Mouse (Mus musculus) testis, postnatal 14 days (tissue): ENCODE measurements around the gene Pon2.
A peak's percentile ranks its signal among the peaks of the same experiment; 100 is the strongest.
"Not testable (repeated sequence)": the region's sequence is repeated elsewhere in the genome, so short reads cannot be mapped to it uniquely, and the experiment has no call there.

ENCODE experiments used
- DNase-seq: peaks from one replicate; pipeline ENCODE4 v3.0.0; 2021; ENCODE audit warnings: low spot score

Gene Pon2

DNA sequence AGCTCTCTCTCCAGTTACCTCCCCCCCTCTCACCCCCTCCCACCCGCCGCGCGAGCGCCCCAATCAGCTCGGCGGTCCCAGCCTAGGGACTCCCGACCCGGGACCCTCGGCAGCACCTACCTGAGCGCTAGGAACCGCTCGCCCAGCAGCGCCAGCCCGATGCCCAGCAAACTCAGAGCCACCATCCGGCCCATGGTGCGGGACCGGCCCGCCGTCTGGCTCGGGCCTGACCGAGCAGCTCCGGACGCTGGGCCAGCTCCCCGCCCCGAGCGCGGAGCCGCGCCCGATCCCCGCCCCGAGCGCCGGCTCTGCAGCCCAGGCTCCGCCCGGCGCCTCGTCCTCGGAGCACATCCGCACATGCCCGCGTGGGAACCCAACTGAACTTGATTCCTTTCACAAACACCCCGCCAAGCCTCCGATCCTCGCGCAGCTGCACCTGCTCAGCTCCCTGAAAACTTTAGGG, at the start of gene Pon2:
Pon2 (minus strand) TSS at position 364 of the 463 bp plus-strand sequence.
- DNase-seq: peak; percentile 65

- DNase-seq: no peak
These were observed 46.0 kb upstream of the Pon2 start for GRCm38 (mm10) chr6:5344255-5344654.

DNA sequence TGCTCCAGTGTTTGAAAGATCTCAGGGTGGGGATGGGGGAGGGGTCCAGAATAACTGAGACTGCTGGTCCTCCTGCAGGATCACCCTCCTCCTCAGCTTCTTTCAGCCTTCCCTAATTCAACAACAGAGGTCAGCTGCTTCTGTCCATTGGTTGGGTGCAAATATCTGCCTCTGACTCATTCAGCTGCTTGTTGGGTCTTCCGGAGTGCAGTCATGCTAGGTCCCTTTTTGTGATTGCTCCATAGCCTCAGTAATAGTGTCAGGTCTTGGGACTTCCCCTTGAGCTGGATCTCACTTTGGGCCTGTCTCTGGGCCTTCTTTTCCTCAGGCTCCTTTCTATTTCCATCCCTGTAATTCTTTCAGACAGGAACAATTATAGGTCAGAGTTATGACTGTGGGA, 41.0 kb upstream of the Pon2 start:
- not testable (repeated sequence) for DNase-seq

DNA sequence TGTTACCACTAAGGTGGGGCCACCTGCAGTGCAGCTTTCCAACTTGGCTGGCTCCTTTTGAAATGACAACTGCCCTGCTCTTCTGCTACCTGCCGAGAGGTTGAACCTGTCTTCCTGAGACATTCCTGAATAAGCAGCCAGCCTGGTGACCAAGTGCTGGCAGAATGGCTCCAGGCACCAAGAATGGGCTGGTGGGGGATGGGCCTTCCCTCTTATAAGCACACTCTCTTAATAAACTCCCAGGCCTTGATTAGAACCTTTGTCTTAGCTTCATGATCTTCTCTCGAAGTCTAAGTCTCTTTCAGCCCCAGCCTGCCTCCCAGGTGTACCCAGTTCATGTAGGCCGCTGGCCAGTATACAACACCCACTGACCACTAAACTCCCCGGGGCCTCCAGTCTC, 40.5 kb upstream of the Pon2 start:
- DNase-seq: not testable (repeated sequence)

DNA sequence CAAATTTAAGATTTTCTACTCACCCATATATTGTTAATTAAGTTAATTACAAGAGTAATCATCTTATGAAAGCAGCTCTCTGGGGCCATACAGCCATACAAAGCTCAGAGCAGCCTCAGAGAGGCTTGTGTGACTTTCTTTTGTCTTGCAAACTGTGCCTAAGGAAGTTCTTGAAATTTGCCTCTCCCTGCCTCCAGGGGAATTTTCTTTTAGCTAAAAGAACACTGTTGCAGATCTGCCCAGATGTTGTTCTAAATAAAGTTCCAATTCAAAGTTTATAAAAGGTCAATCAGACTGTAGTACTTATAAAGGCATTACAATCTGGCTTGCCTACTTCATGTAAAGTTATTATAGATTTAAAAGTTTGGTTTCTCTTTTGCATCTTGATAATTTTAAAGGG, 37.8 kb upstream of the Pon2 start:
- DNase-seq: not testable (repeated sequence)

DNA sequence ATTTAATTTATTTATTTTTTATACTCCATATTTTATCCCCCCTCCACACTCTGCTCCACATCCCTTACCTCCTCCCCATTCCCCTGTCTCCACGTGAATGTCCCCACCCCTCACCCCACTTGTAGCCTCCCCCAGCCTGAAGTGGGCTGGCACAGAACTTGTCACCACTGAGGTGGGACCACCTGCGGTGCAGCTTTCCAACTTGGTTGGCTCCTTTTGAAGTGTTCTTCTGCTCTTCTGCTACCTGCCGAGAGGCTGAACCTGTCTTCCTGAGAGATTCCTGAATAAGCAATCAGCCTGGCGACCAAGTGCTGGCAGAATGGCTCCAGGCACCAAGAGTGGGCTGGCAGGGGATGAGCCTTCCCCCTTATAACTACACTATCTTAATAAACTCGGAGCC, 35.8 kb upstream of the Pon2 start:
- no peak for DNase-seq

DNA sequence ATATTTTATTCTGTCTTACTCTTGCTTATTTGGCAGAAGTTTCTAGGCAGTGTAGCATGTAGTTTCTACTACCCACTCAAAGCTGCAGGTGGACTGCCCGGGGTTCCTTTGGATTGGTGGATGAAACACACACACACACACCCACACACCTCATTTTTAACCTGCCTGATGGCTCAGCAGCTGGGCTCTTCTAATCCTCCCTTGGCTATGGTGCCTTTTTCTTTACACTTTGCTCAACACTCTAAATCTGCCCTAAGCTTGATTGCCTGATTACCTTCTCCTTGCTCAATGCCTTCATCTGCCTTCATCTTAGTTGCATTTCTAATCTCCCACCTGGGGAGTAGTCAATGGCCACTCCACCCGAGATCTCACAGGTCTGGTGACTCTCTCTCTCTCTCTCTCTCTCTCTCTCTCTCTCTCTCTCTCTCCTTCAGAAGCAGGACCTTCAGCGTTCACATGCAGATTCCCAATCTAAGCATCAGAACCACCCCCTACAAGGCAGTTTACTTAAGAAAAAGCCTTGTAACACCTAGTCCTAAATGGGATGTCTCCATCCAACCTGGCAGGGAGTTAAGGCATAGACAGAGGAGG, 34.4 kb upstream of the Pon2 start:
- no peak for DNase-seq

DNA sequence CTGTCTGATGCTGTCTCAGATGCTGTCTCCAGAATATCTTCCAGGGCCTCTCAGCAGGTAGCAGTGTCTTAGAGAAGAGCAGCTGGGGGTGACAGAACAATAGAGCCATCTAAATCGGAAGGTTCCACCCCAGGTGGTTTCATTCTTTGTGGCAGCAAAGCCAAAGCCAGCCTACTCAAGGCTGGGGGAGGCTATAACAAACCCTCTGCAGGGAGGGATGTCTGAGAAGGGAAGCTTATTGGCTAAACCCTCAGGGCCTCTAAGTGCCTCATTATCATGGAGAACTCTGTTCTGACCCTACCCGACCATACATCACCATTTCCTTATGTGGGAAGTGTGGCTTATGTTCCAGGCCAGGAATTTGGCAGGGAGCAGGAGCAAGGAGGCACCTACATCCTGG, 26.9 kb upstream of the Pon2 start:
- DNase-seq: no peak

- not testable (repeated sequence) for DNase-seq
These were observed 25.8 kb upstream of the Pon2 start for GRCm38 (mm10) chr6:5324101-5324500.

DNA sequence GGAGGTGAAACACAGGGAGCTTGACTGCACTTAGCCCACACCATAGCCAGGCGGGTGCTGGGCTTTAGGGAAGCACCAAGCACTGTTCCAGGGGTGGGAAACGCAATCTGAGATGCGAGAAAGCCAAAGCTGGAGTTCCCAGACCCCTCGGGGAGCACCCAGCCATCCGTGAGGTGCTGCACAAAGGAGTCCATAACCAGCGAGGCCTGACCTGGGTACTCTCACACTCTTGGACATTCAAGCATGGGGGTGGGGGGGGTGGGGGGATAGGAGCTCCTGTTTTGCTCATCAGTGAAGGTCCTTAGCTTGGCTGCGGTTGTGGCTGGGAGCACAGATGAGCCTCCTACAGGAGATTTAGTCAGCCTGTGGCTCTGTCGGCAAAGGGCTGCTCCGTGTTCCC, 18.4 kb upstream of the Pon2 start:
- DNase-seq: no peak

GRCm38 (mm10) chr6:5315053-5315759, 17.0 kb upstream of the Pon2 start:
- DNase-seq: no peak

DNA sequence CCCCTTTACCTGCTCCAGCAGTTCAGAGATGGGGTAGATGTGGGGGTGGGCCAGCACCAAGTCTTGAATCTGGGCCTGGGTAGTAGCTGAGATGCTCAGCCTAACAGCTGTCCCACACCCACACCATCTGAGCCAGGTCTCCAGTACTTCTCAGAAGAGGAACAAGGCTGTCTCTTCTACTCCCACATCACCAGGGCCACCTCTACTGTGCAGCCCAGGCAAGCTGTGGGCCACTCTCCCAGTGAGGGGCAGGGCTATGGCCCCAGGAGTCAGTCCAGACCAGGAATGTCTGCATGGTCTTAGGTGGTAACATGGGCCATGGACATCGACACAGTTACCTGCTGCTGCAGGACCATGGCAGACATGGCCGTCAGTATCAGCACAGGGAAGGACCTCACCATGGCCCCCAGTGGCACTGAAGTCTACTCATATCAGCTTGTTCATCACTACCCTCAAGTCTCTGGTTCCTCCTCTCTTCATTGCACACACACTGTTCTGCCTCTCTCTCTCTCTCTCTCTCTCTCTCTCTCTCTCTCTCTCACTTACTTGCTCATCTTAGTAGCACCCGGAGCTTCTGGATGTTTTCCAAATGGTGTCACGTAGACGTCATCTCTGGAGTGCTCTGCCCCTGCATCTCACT, 15.8 kb upstream of the Pon2 start:
- DNase-seq: no peak

GRCm38 (mm10) chr6:5310491-5310890, 12.2 kb upstream of the Pon2 start:
- no peak for DNase-seq

GRCm38 (mm10) chr6:5309595-5310197, 11.4 kb upstream of the Pon2 start:
- no peak for DNase-seq

GRCm38 (mm10) chr6:5305926-5306325, 7.7 kb upstream of the Pon2 start:
- DNase-seq: no peak

DNA sequence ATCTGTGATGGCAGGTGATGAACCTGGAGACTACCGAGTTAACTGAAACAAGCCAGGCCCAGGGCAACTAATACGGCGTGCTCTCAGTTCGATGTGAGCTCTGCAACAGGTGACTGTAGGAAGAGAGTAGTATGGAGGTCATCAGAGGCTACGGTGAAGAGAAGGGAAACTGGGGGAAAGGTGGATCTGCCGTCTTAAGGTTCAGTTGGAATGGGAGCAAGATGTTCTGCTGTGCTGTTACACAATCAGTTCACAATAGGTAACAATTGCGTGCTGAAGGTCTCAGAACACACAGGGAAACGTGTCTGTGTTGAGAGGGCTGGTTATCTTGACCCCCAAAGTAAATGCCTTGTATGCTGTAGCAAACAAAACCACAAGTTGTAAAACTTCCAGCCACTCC, 6.7 kb upstream of the Pon2 start:
- DNase-seq: no peak

- DNase-seq: no peak
These were observed 2.4 kb upstream of the Pon2 start for GRCm38 (mm10) chr6:5300629-5301028.

DNA sequence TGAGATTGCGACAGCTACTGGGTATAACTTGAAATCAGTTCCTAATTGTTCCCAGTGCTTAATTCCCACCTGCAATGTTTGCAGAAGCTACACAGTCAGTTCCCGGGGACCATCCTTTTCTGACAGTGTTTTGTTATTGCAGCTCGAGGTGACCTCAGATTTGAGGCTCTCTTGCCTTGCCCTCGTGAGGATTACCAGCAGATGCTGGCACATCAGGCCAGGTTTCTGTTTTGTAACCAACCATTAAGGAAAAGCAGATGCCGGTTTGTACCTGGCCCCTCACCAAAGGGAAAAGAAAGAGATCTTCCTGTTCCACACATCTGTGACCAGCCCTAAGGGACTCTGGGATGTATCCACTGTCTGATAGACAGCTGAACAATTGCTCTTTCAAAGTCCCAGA, 1.3 kb upstream of the Pon2 start:
- no peak for DNase-seq

GRCm38 (mm10) chr6:5297321-5298091, 749 bp downstream of the Pon2 start:
- peak; percentile 31 for DNase-seq

DNA sequence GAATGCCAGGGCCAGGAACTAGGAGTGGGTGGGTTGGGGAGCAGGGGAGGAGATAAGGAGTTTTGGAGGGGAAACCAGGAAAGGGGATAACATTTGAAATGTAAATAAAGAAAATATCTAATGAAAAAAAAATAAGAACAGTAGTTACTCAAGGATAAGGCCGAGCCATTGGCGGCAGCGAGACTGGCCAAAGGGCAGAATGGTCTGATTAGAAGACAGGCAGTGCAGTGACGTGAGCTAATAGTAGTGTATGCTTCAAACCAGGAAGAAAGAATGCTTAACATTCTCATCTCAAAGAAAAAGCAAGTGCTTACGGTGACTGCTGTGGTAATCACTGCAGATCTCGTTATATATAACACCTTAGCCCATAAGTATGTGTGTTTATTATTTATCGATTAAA, 2.2 kb downstream of the Pon2 start:
- DNase-seq: no peak

- no peak for DNase-seq
These were observed 3.4 kb downstream of the Pon2 start for GRCm38 (mm10) chr6:5294659-5295449.
